Mouse (Mus musculus) limb, embryonic 10.5 days (tissue): ENCODE measurements around the gene Grm8. TPM values are rescaled to one million over a fixed set of nuclear protein-coding genes. Genes with fewer than 3 reads are reported as not detected.
A peak's percentile ranks its signal among the peaks of the same experiment; 100 is the strongest.

Experiments
- microRNA counts: library from miRNA; unstranded; fragments of <30 nt; microRNA quantifications from one replicate; lab custom pipeline; 2017
- microRNA-seq: library from miRNA; unstranded; fragments of <30 nt; microRNA quantifications from one replicate; pipeline ENCODE4, GENCODE M21; 2017
- polyA plus RNA-seq: library from polyadenylated mRNA; unstranded; fragments of >200 nt; fragmentation: Nextera tagmentation; extraction: Ambion mirVana; gene quantifications from 2 replicates; pipeline ENCODE4 v1.2.1, GENCODE M21; 2016

The Grm8 gene
- polyA plus RNA-seq, 1 experiment from 2014 or later = 0.40 TPM

MicroRNAs encoded within 50 kb of the gene (microRNA counts, 519-probe panel; counts per million panel counts)
- 684 counts per million, percentile 72 among the panel's probes with 10 or more counts for microRNA mmu-miR-592 (lab: Ali Mortazavi, UCI)

Small RNAs within 50 kb of the gene (microRNA-seq; reads per million reads assigned to microRNA genes)
- gene Mir592 = 19.0 reads per million, percentile 29 among the genes with 10 or more reads in this experiment
